ENCODE assay signal across 19 mouse cellular contexts in genomic region chr6:40634640-40635071, GRCm38 (mm10). TPM values are rescaled to one million over a fixed set of nuclear protein-coding genes. Genes with fewer than 3 reads are reported as not detected.
DNase-seq lines count a peak whose midpoint lies in the region; ATAC-seq and TF ChIP-seq lines count a peak whose summit lies in the region.
"Had no signal": no experiment of that assay in that cellular context is flagged by ENCODE, and none has a peak within 500 bp of the region (broad histone marks: within the 10 kb centered on the region; RNA-seq: fewer than 3 reads in every experiment).

No protein-coding gene starts in this region.

- no peaks in the 10 kb centered on the region for H3K27me3 ChIP-seq in liver, embryonic 16.5 days (ENCODE audit: control insufficient read depth, insufficient read depth, low read depth, low read length)
- no peaks in the 10 kb centered on the region for H3K27me3 ChIP-seq in liver, embryonic 12.5 days (replicated peaks)
- no peaks in the 10 kb centered on the region for H3K27me3 ChIP-seq in kidney, adult 2 months (replicated peaks; ENCODE audit: control insufficient read depth, insufficient read depth, low read length)
- no peaks in the 10 kb centered on the region for H3K27me3 ChIP-seq in embryonic facial prominence, embryonic 10.5 days (replicated peaks; ENCODE audit: low read depth, poor library complexity, severe bottlenecking)
- no peaks in the 10 kb centered on the region for H3K27me3 ChIP-seq in midbrain, embryonic 15.5 days (replicated peaks)
- H3K27me3 ChIP-seq: embryonic facial prominence, embryonic 15.5 days; limb, embryonic 15.5 days had no signal

- H3K9ac ChIP-seq in liver, embryonic 16.5 days (ENCODE audit: low read depth, low read length): no peak overlapping the region
- no peak overlapping the region for H3K9ac ChIP-seq in liver, embryonic 12.5 days
- no peak overlapping the region for H3K9ac ChIP-seq in midbrain, embryonic 15.5 days
- H3K9ac ChIP-seq: embryonic facial prominence, embryonic 15.5 days; limb, embryonic 15.5 days had no signal

- no peak overlapping the region for H3K27ac ChIP-seq in liver, embryonic 16.5 days (ENCODE audit: low read length)
- no peak overlapping the region for H3K27ac ChIP-seq in liver, embryonic 12.5 days
- H3K27ac ChIP-seq in kidney, adult 2 months (ENCODE audit: insufficient read depth, low read depth, low read length): peak overlapping the region; percentile 99
- no peak overlapping the region for H3K27ac ChIP-seq in embryonic facial prominence, embryonic 10.5 days (replicated peaks)
- no peak overlapping the region for H3K27ac ChIP-seq in midbrain, embryonic 15.5 days
- H3K27ac ChIP-seq: embryonic facial prominence, embryonic 15.5 days; heart, embryonic 10.5 days; hindbrain, postnatal 0 days; limb, embryonic 15.5 days had no signal

- H3K4me2 ChIP-seq in liver, embryonic 16.5 days (ENCODE audit: low read depth, low read length): no peak overlapping the region
- H3K4me2 ChIP-seq in liver, embryonic 12.5 days: no peak overlapping the region
- H3K4me2 ChIP-seq in midbrain, embryonic 15.5 days: no peak overlapping the region
- H3K4me2 ChIP-seq: embryonic facial prominence, embryonic 15.5 days; limb, embryonic 15.5 days had no signal

- no peak for TF ChIP-seq POLR2A in kidney, adult 2 months (IDR thresholded peaks at IDR 0.05; ENCODE audit: low read depth, low read length)

- no peak for TF ChIP-seq CTCF in kidney, adult 2 months (conservative IDR thresholded peaks at IDR 0.05; ENCODE audit: insufficient read depth, insufficient read length, low read depth, low read length)

- H3K4me1 ChIP-seq in liver, embryonic 16.5 days (ENCODE audit: control insufficient read depth, low read depth, low read length): no peaks in the 10 kb centered on the region
- no peaks in the 10 kb centered on the region for H3K4me1 ChIP-seq in liver, embryonic 12.5 days
- peaks cover 3% of the 10 kb centered on the region; the same call in 1 of the 2 replicates for H3K4me1 ChIP-seq in kidney, adult 2 months (ENCODE audit: control insufficient read depth, insufficient read depth, low read length)
- no peaks in the 10 kb centered on the region for H3K4me1 ChIP-seq in embryonic facial prominence, embryonic 10.5 days
- no peaks in the 10 kb centered on the region for H3K4me1 ChIP-seq in midbrain, embryonic 15.5 days
- H3K4me1 ChIP-seq: embryonic facial prominence, embryonic 15.5 days; heart, embryonic 10.5 days; limb, embryonic 15.5 days had no signal

- 39% methylated on average over 1 of the region's 1 CpGs for WGBS in liver, embryonic 16.5 days (ENCODE audit: insufficient replicate concordance)
- 50% methylated on average over 1 of the region's 1 CpGs for WGBS in liver, embryonic 12.5 days (ENCODE audit: insufficient replicate concordance)
- WGBS in kidney, adult 2 months: 43% methylated on average over 1 of the region's 1 CpGs
- 73% methylated on average over 1 of the region's 1 CpGs for WGBS in embryonic facial prominence, embryonic 10.5 days
- 63% methylated on average over 1 of the region's 1 CpGs for WGBS in midbrain, embryonic 15.5 days

- ATAC-seq in liver, embryonic 16.5 days (ENCODE audit: low read depth): peak; percentile 59
- ATAC-seq in liver, embryonic 12.5 days: no peak
- no peak for ATAC-seq in midbrain, embryonic 15.5 days (replicated peaks)
- ATAC-seq: CD4-positive, CD25-positive, alpha-beta regulatory T cell, adult 4 months; hindbrain, postnatal 0 days had no signal

- H3K4me3 ChIP-seq in liver, embryonic 16.5 days (ENCODE audit: low read depth, low read length): no peak overlapping the region; the same call in 1 of the 2 replicates
- H3K4me3 ChIP-seq in liver, embryonic 12.5 days: no peak overlapping the region
- H3K4me3 ChIP-seq in kidney, adult 2 months (ENCODE audit: insufficient read depth, low read depth, low read length): peak overlapping the region; percentile 28; the same call in 1 of the 2 replicates
- H3K4me3 ChIP-seq in embryonic facial prominence, embryonic 10.5 days: no peak overlapping the region
- no peak overlapping the region for H3K4me3 ChIP-seq in midbrain, embryonic 15.5 days
- H3K4me3 ChIP-seq: embryonic facial prominence, embryonic 15.5 days; heart, embryonic 10.5 days; limb, embryonic 15.5 days had no signal

- no peaks in the 10 kb centered on the region for H3K36me3 ChIP-seq in liver, embryonic 16.5 days (ENCODE audit: control insufficient read depth, insufficient read depth)
- H3K36me3 ChIP-seq in liver, embryonic 12.5 days: no peaks in the 10 kb centered on the region
- no peaks in the 10 kb centered on the region for H3K36me3 ChIP-seq in kidney, adult 2 months (ENCODE audit: control insufficient read depth, insufficient read depth, low read length)
- H3K36me3 ChIP-seq in embryonic facial prominence, embryonic 10.5 days (replicated peaks): no peaks in the 10 kb centered on the region
- no peaks in the 10 kb centered on the region for H3K36me3 ChIP-seq in midbrain, embryonic 15.5 days (replicated peaks)
- H3K36me3 ChIP-seq: embryonic facial prominence, embryonic 15.5 days; heart, embryonic 10.5 days; limb, embryonic 15.5 days had no signal

- DNase-seq in kidney, adult 2 months: peak; percentile 85
- peak; percentile 41 to 68 for DNase-seq in kidney, postnatal 25 days
- no peak for DNase-seq in cerebellum, adult 9-11 months
- no peak for DNase-seq in embryonic facial prominence, embryonic 10.5 days (ENCODE audit: low spot score)
- DNase-seq: adrenal gland, postnatal 14 days; cerebellum, postnatal 36 days; heart, postnatal 36 days; layer of hippocampus, adult 9-11 months; lung, postnatal 10 days; thymus, adult 2 months had no signal

- no peaks in the 10 kb centered on the region for H3K9me3 ChIP-seq in liver, embryonic 16.5 days (replicated peaks; ENCODE audit: control insufficient read depth, low read length)
- H3K9me3 ChIP-seq in liver, embryonic 12.5 days (replicated peaks): no peaks in the 10 kb centered on the region
- H3K9me3 ChIP-seq in embryonic facial prominence, embryonic 10.5 days: no peaks in the 10 kb centered on the region
- H3K9me3 ChIP-seq in midbrain, embryonic 15.5 days: no peaks in the 10 kb centered on the region
- H3K9me3 ChIP-seq: embryonic facial prominence, embryonic 15.5 days; heart, embryonic 10.5 days; limb, embryonic 15.5 days had no signal

RNA-seq across cellular contexts. Expression of gene Mgam, which starts 6.0 kb away (rescaled TPM):
- 3.6 and 3.8 TPM in 2 replicates for polyA plus RNA-seq in liver, embryonic 16.5 days (2015; fragmentation: Nextera tagmentation; extraction: Ambion mirVana)
- 0.35 TPM in 2 replicates for polyA plus RNA-seq in liver, embryonic 12.5 days (2016; fragmentation: Nextera tagmentation; extraction: Ambion mirVana)
- polyA plus RNA-seq in kidney, adult 2 months (2012; rRNA removed): 34.1 and 34.7 TPM in 2 replicates
- 0.04 TPM in 1 of 2 replicates, not detected in the other for polyA plus RNA-seq in embryonic facial prominence, embryonic 10.5 days (2016; fragmentation: Nextera tagmentation; extraction: Ambion mirVana)
- 0.08 and 0.18 TPM in 2 replicates for polyA plus RNA-seq in midbrain, embryonic 15.5 days (2015; fragmentation: Nextera tagmentation; extraction: Ambion mirVana)

RNA-seq across cellular contexts. Expression of gene Tas2r138, which starts 21.5 kb away (rescaled TPM):
- polyA plus RNA-seq in liver, embryonic 16.5 days (2015; fragmentation: Nextera tagmentation; extraction: Ambion mirVana): not detected in 2 replicates
- not detected in 2 replicates for polyA plus RNA-seq in liver, embryonic 12.5 days (2016; fragmentation: Nextera tagmentation; extraction: Ambion mirVana)
- 0.08 and 0.15 TPM in 2 replicates for polyA plus RNA-seq in kidney, adult 2 months (2012; rRNA removed)
- polyA plus RNA-seq in embryonic facial prominence, embryonic 10.5 days (2016; fragmentation: Nextera tagmentation; extraction: Ambion mirVana): not detected in 2 replicates
- not detected in 2 replicates for polyA plus RNA-seq in midbrain, embryonic 15.5 days (2015; fragmentation: Nextera tagmentation; extraction: Ambion mirVana)
- polyA plus RNA-seq: CD4-positive, CD25-positive, alpha-beta regulatory T cell, adult 4 months; embryonic facial prominence, embryonic 15.5 days; heart, embryonic 10.5 days; hindbrain, postnatal 0 days; limb, embryonic 15.5 days; neural tube, embryonic 14.5 days had no signal

RNA-seq across cellular contexts. Expression of gene Clec5a, which starts 49.0 kb away (rescaled TPM):
- polyA plus RNA-seq in liver, embryonic 16.5 days (2015; fragmentation: Nextera tagmentation; extraction: Ambion mirVana): 9.7 and 10.1 TPM in 2 replicates
- 2.5 and 2.8 TPM in 2 replicates for polyA plus RNA-seq in liver, embryonic 12.5 days (2016; fragmentation: Nextera tagmentation; extraction: Ambion mirVana)
- 0.07 and 0.52 TPM in 2 replicates for polyA plus RNA-seq in kidney, adult 2 months (2012; rRNA removed)
- polyA plus RNA-seq in embryonic facial prominence, embryonic 10.5 days (2016; fragmentation: Nextera tagmentation; extraction: Ambion mirVana): 0.37 and 0.44 TPM in 2 replicates
- polyA plus RNA-seq in midbrain, embryonic 15.5 days (2015; fragmentation: Nextera tagmentation; extraction: Ambion mirVana): 0.40 and 0.71 TPM in 2 replicates
- polyA plus RNA-seq: CD4-positive, CD25-positive, alpha-beta regulatory T cell, adult 4 months had no signal

Comparison
In these comparisons a context has a peak if more than half of its experiments do, and no peak if none do; other contexts are left out.
1. DNase-seq: peak in kidney, adult 2 months (single experiment) and kidney, postnatal 25 days (2 of 2); none in cerebellum, adult 9-11 months (single experiment) and embryonic facial prominence, embryonic 10.5 days (single experiment).